Mouse (Mus musculus): ENCODE results near the gene Lhfp.

Gene Lhfp

GRCm38 (mm10) chr3:53041411-53042239, at the start of gene Lhfp:
Gene Lhfp, plus strand, starts transcription at chr3:53041528.
- DNase-seq (ENCODE audit: low spot score): peak; percentile 51

GRCm38 (mm10) chr3:52993296-52993695, 48.0 kb upstream of the Lhfp start:
- DNase-seq (ENCODE audit: low spot score): no peak

- no peak for DNase-seq (ENCODE audit: low spot score)
Measured at GRCm38 (mm10) chr3:52994666-52995065, 46.7 kb upstream of the Lhfp start.

GRCm38 (mm10) chr3:52996635-52997034, 44.7 kb upstream of the Lhfp start:
- DNase-seq (ENCODE audit: low spot score): no peak

GRCm38 (mm10) chr3:52997381-52997780, 43.9 kb upstream of the Lhfp start:
- DNase-seq (ENCODE audit: low spot score): no peak

GRCm38 (mm10) chr3:52999016-52999744, 42.1 kb upstream of the Lhfp start:
- DNase-seq (ENCODE audit: low spot score): peak; percentile 14

GRCm38 (mm10) chr3:52999996-53000395, 41.3 kb upstream of the Lhfp start:
- no peak for DNase-seq (ENCODE audit: low spot score)

- DNase-seq (ENCODE audit: low spot score): no peak
Measured at GRCm38 (mm10) chr3:53002076-53002475, 39.3 kb upstream of the Lhfp start.

GRCm38 (mm10) chr3:53004406-53005114, 36.8 kb upstream of the Lhfp start:
- peak; percentile 54 for DNase-seq (ENCODE audit: low spot score)

- no peak for DNase-seq (ENCODE audit: low spot score)
Measured at GRCm38 (mm10) chr3:53007411-53007810, 33.9 kb upstream of the Lhfp start.

- DNase-seq (ENCODE audit: low spot score): peak; percentile 77
Measured at GRCm38 (mm10) chr3:53016436-53017340, 24.6 kb upstream of the Lhfp start, which contains the start of gene Cog6. Gene Cog6, minus strand, starts transcription at chr3:53017237.

- no peak for DNase-seq (ENCODE audit: low spot score)
Measured at GRCm38 (mm10) chr3:53027333-53027732, 14.0 kb upstream of the Lhfp start.

- peak; percentile 73 for DNase-seq (ENCODE audit: low spot score)
Measured at GRCm38 (mm10) chr3:53029046-53029445, 12.3 kb upstream of the Lhfp start.

- no peak for DNase-seq (ENCODE audit: low spot score)
Measured at GRCm38 (mm10) chr3:53031586-53031985, 9.7 kb upstream of the Lhfp start.

GRCm38 (mm10) chr3:53032432-53032831, 8.9 kb upstream of the Lhfp start:
- no peak for DNase-seq (ENCODE audit: low spot score)

- peak; percentile 29 for DNase-seq (ENCODE audit: low spot score)
Measured at GRCm38 (mm10) chr3:53033448-53033847, 7.9 kb upstream of the Lhfp start.

- no peak for DNase-seq (ENCODE audit: low spot score)
Measured at GRCm38 (mm10) chr3:53036076-53036475, 5.3 kb upstream of the Lhfp start.

- no peak for DNase-seq (ENCODE audit: low spot score)
Measured at GRCm38 (mm10) chr3:53036941-53037340, 4.4 kb upstream of the Lhfp start.

- DNase-seq (ENCODE audit: low spot score): no peak
Measured at GRCm38 (mm10) chr3:53038913-53039312, 2.4 kb upstream of the Lhfp start.

GRCm38 (mm10) chr3:53039746-53040145, 1.6 kb upstream of the Lhfp start:
- DNase-seq (ENCODE audit: low spot score): no peak

GRCm38 (mm10) chr3:53040593-53041410, 526 bp upstream of the Lhfp start:
- DNase-seq (ENCODE audit: low spot score): no peak
